Mouse (Mus musculus) stomach, postnatal 0 days (tissue): ENCODE results near the gene Leng1.

Experiments
- CTCF ChIP-seq: IDR thresholded peaks from 2 replicates; pipeline ENCODE4 v1.5.1; 2016; ENCODE audit warnings: antibody characterized with exemption, low read depth, mild to moderate bottlenecking, moderate library complexity
- EP300 ChIP-seq: optimal IDR thresholded peaks from 2 replicates; pipeline ENCODE3; 2016; ENCODE audit warnings: antibody characterized with exemption

DNA sequence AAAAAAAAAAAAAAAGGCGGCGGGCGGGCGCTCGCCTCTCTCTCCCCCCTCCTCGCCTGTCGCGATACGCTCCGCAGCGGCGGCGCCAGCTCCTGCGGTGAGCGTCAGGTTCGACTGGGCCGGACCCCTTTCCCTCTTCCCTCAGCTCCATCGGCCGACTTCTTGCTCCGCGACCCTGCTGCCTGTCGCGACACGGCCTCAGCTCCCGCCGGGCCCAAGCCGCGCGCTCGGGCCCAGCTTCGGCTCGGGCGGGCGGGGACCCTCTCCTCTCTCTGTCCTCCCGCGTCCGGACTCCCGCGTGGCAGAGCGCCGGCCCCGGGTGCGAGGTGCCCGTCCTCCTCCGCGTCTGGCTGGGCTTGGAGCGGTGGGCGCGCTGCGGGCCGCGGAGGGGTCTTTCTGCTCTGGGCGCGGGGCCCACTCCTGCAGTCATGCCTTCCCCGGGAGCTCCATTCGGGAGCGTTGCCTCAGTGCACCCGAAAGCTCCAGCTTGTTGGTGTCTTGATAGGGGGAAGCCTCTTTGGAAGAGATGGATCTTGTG, 20.1 kb downstream of the Leng1 start:
- TF ChIP-seq EP300 (no peak), CTCF (no peak)
